Mouse (Mus musculus): Measurements from ENCODE around the gene Gm3250. TPM values are rescaled to one million over a fixed set of nuclear protein-coding genes. Genes with fewer than 3 reads are reported as not detected.

Gm3250 gene
- total RNA-seq (2023), result not detected

DNA sequence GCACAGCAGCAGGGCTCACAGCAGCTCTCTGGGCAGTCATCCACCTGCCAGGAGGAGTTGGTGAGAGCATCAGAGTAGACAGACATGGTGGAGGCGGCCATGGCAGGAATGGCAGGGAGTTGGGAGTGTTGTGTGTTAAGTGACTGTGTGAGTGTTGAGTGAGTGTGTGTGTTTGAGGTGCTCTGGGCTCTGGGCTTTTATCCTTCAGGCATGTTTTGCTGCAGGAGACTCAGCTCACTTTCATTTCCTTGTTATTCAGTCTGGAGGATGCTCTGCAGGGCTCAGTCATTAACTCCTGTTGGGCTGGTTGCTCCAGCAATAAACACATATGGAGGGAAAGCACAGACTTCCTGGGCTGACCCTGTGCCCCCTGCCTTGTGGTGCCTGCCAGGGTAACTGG lies at the start of gene Gm3250:
Gm3250 (minus strand) TSS at position 101 of the 400 bp plus-strand sequence.

DNA sequence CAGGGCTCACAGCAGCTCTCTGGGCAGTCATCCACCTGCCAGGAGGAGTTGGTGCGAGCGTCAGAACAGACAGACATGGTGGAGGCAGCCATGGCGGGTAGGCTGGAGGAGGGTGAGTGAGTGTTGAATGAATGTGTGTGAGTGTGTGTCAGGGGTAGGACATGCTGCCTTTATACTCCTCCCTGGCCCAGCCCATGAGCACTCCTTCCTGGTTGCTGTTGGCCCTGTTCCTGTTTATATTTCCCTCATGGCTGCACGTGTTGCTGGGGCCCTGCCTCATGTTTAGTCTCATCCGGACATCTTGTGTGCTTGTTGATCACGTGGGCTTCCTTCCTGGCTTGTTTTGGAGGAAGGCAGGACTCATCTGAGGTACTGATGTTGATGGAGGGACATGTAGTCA lies 44.6 kb upstream of the Gm3250 start, which contains the start of gene Krtap10-4:
Krtap10-4 (minus strand) TSS at position 145 of the 400 bp plus-strand sequence.

DNA sequence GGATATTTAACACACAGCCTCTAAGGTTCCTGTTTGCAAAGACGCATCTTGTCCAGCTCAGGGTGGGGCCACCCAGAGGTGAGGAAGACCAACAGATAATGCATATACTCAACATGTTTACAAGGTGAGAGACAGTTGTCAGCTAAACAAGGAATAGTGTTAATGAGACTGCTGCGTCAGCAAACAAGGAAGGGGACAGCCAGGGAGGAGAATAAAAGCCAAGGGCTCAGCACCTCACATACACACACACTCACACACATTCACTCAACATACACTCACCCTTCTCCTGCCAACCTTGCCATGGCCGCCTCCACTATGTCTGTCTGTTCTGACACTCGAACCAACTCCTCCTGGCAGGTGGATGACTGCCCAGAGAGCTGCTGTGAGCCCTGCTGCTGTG lies 32.0 kb upstream of the Gm3250 start, which contains the start of gene Gm2696:
Gm2696 (plus strand) TSS at position 301 of the 400 bp plus-strand sequence.

DNA sequence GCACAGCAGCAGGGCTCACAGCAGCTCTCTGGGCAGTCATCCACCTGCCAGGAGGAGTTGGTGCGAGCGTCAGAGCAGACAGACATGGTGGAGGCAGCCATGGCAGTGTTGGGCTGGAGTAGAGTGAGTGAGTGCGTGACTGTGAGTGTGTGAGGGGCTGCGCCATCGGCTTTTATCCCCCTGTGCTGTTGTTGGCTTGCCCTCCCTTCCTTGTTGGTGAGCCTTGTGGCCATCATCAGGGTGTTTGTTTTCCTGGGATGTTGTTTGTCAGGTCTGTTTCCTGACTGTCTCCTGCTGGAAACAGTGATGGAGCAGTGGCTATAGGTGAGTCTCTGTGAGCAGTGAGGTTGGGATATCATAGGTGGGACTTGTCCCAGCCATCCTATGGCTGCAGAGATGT lies 29.4 kb upstream of the Gm3250 start, which contains the start of gene Gm9507:
Gm9507 (minus strand) TSS at position 101 of the 400 bp plus-strand sequence.

GRCm38 (mm10) chr10:77798921-77799508 lies 16.7 kb upstream of the Gm3250 start, which contains the start of gene Gm19668:
TSS of gene Gm19668 (minus strand) at chr10:77799133.

DNA sequence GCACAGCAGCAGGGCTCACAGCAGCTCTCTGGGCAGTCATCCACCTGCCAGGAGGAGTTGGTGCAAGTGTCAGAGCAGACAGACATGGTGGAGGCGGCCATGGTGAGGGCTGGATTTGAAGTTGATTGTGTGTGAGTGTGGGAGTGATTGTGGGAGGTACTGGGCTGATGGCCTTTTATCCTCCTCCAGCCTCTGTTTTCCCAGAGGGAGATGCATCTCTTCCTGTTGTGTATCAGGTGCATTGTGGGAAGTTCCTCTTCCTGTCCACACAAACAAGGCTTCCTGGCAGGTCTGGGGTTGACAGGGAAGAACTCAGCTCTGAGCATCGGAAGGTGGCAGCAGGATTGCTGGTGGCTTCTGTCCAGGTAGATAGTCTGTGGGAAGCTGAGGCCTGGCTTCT lies 12.6 kb upstream of the Gm3250 start, which contains the start of gene Gm9639:
Gm9639 (minus strand) TSS at position 101 of the 400 bp plus-strand sequence.

GRCm38 (mm10) chr10:77787876-77788275 lies 5.5 kb upstream of the Gm3250 start, which contains the start of gene Gm7137:
TSS of gene Gm7137 (minus strand) at chr10:77788200.

DNA sequence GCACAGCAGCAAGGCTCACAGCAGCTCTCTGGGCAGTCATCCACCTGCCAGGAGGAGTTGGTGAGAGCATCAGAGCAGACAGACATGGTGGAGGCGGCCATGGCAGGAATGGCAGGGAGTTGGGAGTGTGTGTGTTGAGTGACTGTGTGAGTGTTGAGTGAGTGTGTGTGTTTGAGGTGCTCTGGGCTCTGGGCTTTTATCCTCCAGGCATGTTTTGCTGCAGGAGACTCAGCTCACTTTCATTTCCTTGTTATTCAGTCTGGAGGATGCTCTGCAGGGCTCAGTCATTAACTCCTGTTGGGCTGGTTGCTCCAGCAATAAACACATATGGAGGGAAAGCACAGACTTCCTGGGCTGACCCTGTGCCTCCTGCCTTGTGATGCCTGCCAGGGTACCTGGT lies 5.5 kb downstream of the Gm3250 start, which contains the start of gene Gm7138:
Gm7138 (minus strand) TSS at position 101 of the 400 bp plus-strand sequence.

GRCm38 (mm10) chr10:77771225-77771624 lies 11.1 kb downstream of the Gm3250 start, which contains the start of gene Gm3238:
TSS of gene Gm3238 (minus strand) at chr10:77771325.

GRCm38 (mm10) chr10:77759582-77759981 lies 22.8 kb downstream of the Gm3250 start, which contains the start of gene Gm3233:
TSS of gene Gm3233 (minus strand) at chr10:77759682.

GRCm38 (mm10) chr10:77751254-77751653 lies 31.1 kb downstream of the Gm3250 start, which contains the start of gene Gm9736:
TSS of gene Gm9736 (minus strand) at chr10:77751354.

GRCm38 (mm10) chr10:77741924-77742688 lies 40.2 kb downstream of the Gm3250 start, which contains the start of gene Gm18596:
TSS of gene Gm18596 (minus strand) at chr10:77742638.

Other genes starting within 250 kb of the Gm3250 start
- 10 to 100 TPM; 70.5 to 75.8 TPM for gene Pttg1ip, start 200.8 kb downstream of the Gm3250 start, total RNA-seq (2023)
- gene Sumo3, start 176.4 kb downstream of the Gm3250 start, total RNA-seq (2023), result 10 to 100 TPM; 54.9 to 60.9 TPM
- gene Gm49325, start 176.3 kb downstream of the Gm3250 start, total RNA-seq (2023), result 1 to 10 TPM in 1 of 2 experiments, not detected in 1; 4.6 TPM
- 10 to 100 TPM; 34.3 to 36.2 TPM for gene Ube2g2, start 160.3 kb downstream of the Gm3250 start, total RNA-seq (2023)
- gene Tspear, start 96.0 kb downstream of the Gm3250 start, total RNA-seq (2023), result not detected
- gene Gm19402, start 91.8 kb downstream of the Gm3250 start, total RNA-seq (2023), result not detected
- not detected for gene Gm9508, start 85.3 kb downstream of the Gm3250 start, total RNA-seq (2023)
- not detected for gene Gm10272, start 75.9 kb downstream of the Gm3250 start, total RNA-seq (2023)
- gene Gm10024, start 71.1 kb downstream of the Gm3250 start, total RNA-seq (2023), result not detected
- gene Gm10142, start 66.7 kb downstream of the Gm3250 start, total RNA-seq (2023), result not detected
- not detected for gene Krtap12-1, start 61.9 kb downstream of the Gm3250 start, total RNA-seq (2023)
- not detected for gene Gm10100, start 56.1 kb downstream of the Gm3250 start, total RNA-seq (2023)
- not detected for gene Gm18596, start 39.9 kb downstream of the Gm3250 start, total RNA-seq (2023)
- gene Gm9736, start 31.2 kb downstream of the Gm3250 start, total RNA-seq (2023), result not detected
- not detected for gene Gm3233, start 22.9 kb downstream of the Gm3250 start, total RNA-seq (2023)
- gene Gm3238, start 11.2 kb downstream of the Gm3250 start, total RNA-seq (2023), result not detected
- not detected for gene Gm7138, start 5.6 kb downstream of the Gm3250 start, total RNA-seq (2023)
- not detected for gene Gm7137, start 5.7 kb upstream of the Gm3250 start, total RNA-seq (2023)
- gene Gm9639, start 12.5 kb upstream of the Gm3250 start, total RNA-seq (2023), result not detected
- gene Gm19668, start 16.6 kb upstream of the Gm3250 start, total RNA-seq (2023), result not detected
- gene Gm9507, start 29.3 kb upstream of the Gm3250 start, total RNA-seq (2023), result not detected
- not detected for gene Gm2696, start 32.1 kb upstream of the Gm3250 start, total RNA-seq (2023)
- gene Krtap10-4, start 44.6 kb upstream of the Gm3250 start, total RNA-seq (2023), result not detected
- not detected for gene Krtap10-10, start 53.4 kb upstream of the Gm3250 start, total RNA-seq (2023)
- not detected for gene Gm36176, start 64.3 kb upstream of the Gm3250 start, total RNA-seq (2023)
- not detected for gene Gm10318, start 70.3 kb upstream of the Gm3250 start, total RNA-seq (2023)
- not detected for gene Gm3285, start 79.4 kb upstream of the Gm3250 start, total RNA-seq (2023)
- under 1 TPM in 1 of 2 experiments, not detected in 1; 0.15 TPM for gene Lrrc3, start 120.0 kb upstream of the Gm3250 start, total RNA-seq (2023)
- gene Trpm2, start 188.0 kb upstream of the Gm3250 start, total RNA-seq (2023), result 100 to 1,000 TPM; 232 to 259 TPM
- gene 1810043G02Rik, start 196.0 kb upstream of the Gm3250 start, total RNA-seq (2023), result 1 to 10 TPM; 7.1 to 8.8 TPM
- 10 to 100 TPM; 27.1 to 40.2 TPM for gene Pfkl, start 227.5 kb upstream of the Gm3250 start, total RNA-seq (2023)

All from neutrophil, adult 83 days (primary cell).